Mouse (Mus musculus): ENCODE data around the gene Stn1. TPM values are rescaled to one million over a fixed set of nuclear protein-coding genes. Genes with fewer than 3 reads are reported as not detected.
A peak's percentile ranks its signal among the peaks of the same experiment; 100 is the strongest.

The Stn1 gene
- polyA plus RNA-seq, 1 experiment from 2014 or later = 47.1 TPM

DNA sequence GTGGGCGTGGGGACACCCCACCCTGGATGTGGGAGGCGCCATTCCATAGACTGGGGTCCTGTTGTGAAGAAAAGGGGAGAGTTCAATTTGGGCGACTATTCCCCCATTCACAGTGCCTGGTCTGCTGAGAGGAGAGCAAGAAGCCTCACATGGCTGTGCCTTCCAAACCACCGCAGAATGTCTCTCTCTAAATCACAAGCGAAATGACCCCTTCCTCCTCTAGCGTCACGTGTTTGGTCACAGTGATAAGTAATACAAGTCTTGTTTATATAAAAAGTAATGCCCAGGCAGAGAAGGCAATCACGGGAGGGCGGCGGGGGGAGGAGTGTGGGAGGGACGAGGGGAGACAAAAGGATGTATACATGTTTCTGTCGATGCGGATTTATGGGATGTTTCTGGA is 26.4 kb upstream of the Stn1 start:
- Histone ChIP-seq H3K9ac (no peak overlapping the region), H3K27ac (no peak overlapping the region)

DNA sequence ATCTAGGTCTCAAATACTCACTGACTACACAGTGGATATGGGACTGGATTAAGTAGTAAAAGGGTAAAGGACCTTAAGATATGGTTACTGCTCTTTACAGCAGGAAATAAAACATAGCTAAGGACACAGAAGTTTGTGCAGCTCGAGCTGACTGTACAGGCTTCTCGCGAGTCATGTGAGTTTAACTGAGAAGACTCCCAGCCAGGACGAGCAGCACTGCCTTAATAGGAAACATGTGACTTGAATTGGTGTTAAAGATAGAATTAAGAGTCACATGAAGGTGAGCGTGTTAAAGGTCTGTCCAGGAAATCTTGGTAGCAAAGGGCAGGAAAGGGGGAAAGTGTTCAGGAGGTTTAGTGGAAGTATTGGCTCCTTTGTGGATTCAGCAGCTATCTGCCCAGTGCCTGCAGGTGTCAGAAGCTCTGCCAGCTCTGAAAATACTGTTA is 24.7 kb upstream of the Stn1 start:
- no peaks in the 10 kb centered on the region for H3K9me3 ChIP-seq (replicated peaks)
- H3K27me3 ChIP-seq = no peaks in the 10 kb centered on the region
- H3K4me2 ChIP-seq = no peak overlapping the region
- H3K27ac ChIP-seq = no peak overlapping the region
- no peak overlapping the region for H3K9ac ChIP-seq
- ATAC-seq (replicated peaks; ENCODE audit: low FRiP score) = no peak
- peaks cover 17% of the 10 kb centered on the region for H3K4me1 ChIP-seq
- WGBS = 43% methylated on average over 5 of the region's 5 CpGs
- no peak overlapping the region for H3K4me3 ChIP-seq (replicated peaks)
- H3K36me3 ChIP-seq = no peaks in the 10 kb centered on the region

More for the DNA sequence above, 26.4 kb upstream of the Stn1 start:
- 40% methylated on average over 13 of the region's 13 CpGs for WGBS
- Histone ChIP-seq H3K9me3 (replicated peaks) (no peaks in the 10 kb centered on the region), H3K4me3 (replicated peaks) (no peak overlapping the region), H3K36me3 (no peaks in the 10 kb centered on the region), H3K4me2 (peak overlapping the region; percentile 20), H3K4me1 (peaks cover 17% of the 10 kb centered on the region), H3K27me3 (no peaks in the 10 kb centered on the region)
- ATAC-seq (replicated peaks; ENCODE audit: low FRiP score) = no peak

DNA sequence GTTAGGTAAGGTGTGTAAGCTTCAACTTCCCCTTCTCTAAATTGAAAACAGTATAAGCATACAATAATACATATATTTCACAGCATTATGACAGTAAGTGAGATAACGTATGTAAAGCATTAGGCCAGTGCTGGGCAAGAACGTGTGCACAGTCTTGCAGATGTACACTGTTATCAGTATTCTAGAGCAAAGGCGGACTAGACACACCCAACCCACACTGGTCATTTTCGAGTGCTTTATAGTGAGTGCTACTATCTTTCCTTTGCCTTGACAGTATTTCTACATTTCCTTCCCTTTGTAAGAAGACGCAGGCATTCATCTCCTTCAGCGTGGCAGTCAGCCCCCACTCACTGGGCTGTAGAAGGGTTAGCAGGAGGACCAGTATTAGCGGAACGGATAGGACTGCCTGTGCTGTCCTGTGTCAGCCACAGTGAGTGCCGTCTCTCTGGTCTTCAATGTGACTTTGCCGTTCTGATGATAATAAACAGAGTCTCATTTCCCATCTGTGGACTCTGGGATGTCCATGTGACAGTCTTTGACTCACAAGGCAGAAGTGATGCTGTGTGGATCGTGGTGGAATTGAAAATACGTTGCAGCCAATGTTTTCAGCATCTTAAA is 23.3 kb upstream of the Stn1 start:
- no peaks in the 10 kb centered on the region for H3K36me3 ChIP-seq

DNA sequence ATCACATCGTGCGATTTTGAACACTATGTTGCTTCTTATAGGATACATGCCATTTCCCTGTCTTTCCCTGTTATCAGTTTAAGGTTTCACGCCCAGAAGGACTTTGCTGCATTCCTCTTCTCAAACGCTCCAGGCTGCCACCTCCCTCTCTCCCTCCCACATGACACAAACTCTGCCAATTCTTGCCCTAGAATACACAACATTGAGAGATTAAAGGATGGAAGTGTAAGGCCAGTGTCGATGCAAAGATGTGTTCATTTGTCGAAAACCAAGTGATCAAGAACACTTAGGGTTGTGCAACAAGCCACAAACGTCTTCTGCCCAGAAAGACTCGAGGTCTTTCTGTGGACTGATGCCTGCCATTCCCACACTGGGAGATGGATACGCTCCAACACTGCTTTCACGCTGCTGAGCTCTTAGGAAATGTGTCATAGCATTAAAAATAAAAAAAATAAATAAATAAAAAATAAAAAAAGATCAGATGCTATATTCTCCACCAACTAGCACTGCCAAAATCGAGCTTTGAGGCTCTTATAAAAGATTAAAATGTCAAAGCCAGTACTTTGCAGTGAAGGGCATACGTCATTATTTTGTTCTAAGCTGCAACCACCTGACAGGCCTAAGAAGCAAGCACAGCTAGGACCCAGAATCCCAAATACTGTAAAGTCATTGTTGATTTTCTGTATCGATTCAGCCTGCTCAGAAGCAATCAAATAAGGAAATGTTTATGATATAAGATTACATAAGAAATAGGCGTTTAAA is 22.6 kb upstream of the Stn1 start:
- Histone ChIP-seq H3K36me3 (no peaks in the 10 kb centered on the region), H3K4me1 (peaks cover 12% of the 10 kb centered on the region), H3K27me3 (no peaks in the 10 kb centered on the region), H3K9ac (no peak overlapping the region), H3K4me2 (no peak overlapping the region), H3K4me3 (replicated peaks) (no peak overlapping the region), H3K9me3 (replicated peaks) (no peaks in the 10 kb centered on the region), H3K27ac (no peak overlapping the region)
- ATAC-seq (replicated peaks; ENCODE audit: low FRiP score) = no peak
- WGBS = 73% methylated on average over 14 of the region's 14 CpGs

More for the DNA sequence above, 23.3 kb upstream of the Stn1 start:
- 83% methylated on average over 12 of the region's 12 CpGs for WGBS
- Histone ChIP-seq H3K9ac (no peak overlapping the region), H3K4me1 (peaks cover 17% of the 10 kb centered on the region), H3K27ac (no peak overlapping the region), H3K27me3 (no peaks in the 10 kb centered on the region), H3K9me3 (replicated peaks) (no peaks in the 10 kb centered on the region), H3K4me3 (replicated peaks) (no peak overlapping the region), H3K4me2 (no peak overlapping the region)
- no peak for ATAC-seq (replicated peaks; ENCODE audit: low FRiP score)

DNA sequence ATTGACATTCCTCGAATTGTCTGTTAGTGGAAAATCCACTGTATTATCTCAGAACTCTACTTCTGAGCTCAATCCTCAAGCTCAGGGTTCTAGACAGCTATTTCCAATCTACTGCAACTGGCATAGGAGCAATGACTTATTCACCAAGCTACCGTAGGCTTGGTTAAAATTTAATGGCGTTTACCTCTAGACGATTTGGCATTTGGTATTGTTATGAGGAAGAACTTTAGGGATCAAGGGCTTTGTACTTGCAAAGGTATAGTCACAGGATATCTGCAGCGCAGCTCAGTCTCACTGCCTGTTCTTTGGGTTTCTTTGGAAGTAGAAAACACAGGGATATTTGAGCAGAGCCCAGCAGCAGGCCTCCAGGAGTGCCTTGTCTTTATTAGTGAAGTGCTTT is 21.8 kb upstream of the Stn1 start:
- Histone ChIP-seq H3K4me2 (no peak overlapping the region), H3K9ac (no peak overlapping the region), H3K4me3 (replicated peaks) (no peak overlapping the region), H3K27me3 (no peaks in the 10 kb centered on the region), H3K36me3 (no peaks in the 10 kb centered on the region), H3K4me1 (peaks cover 6% of the 10 kb centered on the region), H3K27ac (no peak overlapping the region), H3K9me3 (replicated peaks) (no peaks in the 10 kb centered on the region)
- 86% methylated on average over 5 of the region's 5 CpGs for WGBS
- ATAC-seq (replicated peaks; ENCODE audit: low FRiP score) = no peak

DNA sequence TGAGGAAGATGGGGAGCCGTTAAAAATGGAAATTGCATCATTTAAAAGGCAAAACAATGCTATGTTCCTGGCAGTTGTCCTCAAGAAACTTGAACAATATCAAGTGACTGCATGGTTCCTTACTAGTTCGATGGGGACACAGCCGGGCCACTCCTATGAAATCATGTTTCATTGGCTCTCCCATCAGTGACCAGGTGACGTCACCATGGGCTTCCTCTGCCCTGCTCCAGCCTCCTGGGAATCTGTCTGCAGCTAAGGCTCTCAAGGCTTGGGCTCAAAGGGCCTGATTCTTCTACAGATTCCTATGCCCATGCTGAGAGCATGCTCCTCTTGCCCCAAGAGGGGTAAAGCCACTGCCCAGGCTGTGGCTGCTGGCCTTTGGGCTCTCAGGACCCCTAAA is 12.3 kb upstream of the Stn1 start:
- Histone ChIP-seq H3K9me3 (replicated peaks) (no peaks in the 10 kb centered on the region), H3K36me3 (no peaks in the 10 kb centered on the region), H3K27me3 (no peaks in the 10 kb centered on the region), H3K4me1 (0 out of 2 replicates have a peak, but pooled peaks cover 11% of the 10 kb centered on the region), H3K27ac (peak overlapping the region; percentile 56; the same call in 1 of the 2 replicates), H3K4me2 (no peak overlapping the region), H3K4me3 (replicated peaks) (no peak overlapping the region), H3K9ac (no peak overlapping the region)
- 66% methylated on average over 4 of the region's 4 CpGs for WGBS
- peak; percentile 66 for ATAC-seq (replicated peaks; ENCODE audit: low FRiP score)

DNA sequence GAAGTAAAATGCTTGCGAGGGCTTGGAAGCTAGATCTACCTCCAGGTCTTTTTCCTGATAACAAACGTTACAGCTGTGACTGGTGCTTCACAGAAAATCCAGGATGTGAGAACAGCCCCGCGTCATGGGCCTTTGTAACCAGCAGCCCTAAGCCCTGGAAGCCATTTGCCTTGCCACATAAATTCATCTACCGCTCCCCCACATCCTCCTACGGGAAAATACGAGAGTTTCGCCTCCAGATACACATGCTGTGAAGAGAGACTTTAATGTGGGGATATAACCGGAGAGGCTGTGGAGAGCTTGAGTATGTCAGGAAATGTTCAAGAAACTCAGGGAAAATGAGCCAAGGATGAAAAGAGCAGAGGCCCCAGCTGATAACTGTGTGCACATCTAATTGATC is 11.9 kb upstream of the Stn1 start:
- Histone ChIP-seq H3K27ac (peak overlapping the region; percentile 56; the same call in 1 of the 2 replicates), H3K27me3 (no peaks in the 10 kb centered on the region), H3K4me3 (replicated peaks) (no peak overlapping the region), H3K4me2 (no peak overlapping the region), H3K9ac (no peak overlapping the region), H3K9me3 (replicated peaks) (no peaks in the 10 kb centered on the region), H3K36me3 (no peaks in the 10 kb centered on the region), H3K4me1 (0 out of 2 replicates have a peak, but pooled peaks cover 11% of the 10 kb centered on the region)
- WGBS = 28% methylated on average over 9 of the region's 9 CpGs
- no peak for ATAC-seq (replicated peaks; ENCODE audit: low FRiP score)

DNA sequence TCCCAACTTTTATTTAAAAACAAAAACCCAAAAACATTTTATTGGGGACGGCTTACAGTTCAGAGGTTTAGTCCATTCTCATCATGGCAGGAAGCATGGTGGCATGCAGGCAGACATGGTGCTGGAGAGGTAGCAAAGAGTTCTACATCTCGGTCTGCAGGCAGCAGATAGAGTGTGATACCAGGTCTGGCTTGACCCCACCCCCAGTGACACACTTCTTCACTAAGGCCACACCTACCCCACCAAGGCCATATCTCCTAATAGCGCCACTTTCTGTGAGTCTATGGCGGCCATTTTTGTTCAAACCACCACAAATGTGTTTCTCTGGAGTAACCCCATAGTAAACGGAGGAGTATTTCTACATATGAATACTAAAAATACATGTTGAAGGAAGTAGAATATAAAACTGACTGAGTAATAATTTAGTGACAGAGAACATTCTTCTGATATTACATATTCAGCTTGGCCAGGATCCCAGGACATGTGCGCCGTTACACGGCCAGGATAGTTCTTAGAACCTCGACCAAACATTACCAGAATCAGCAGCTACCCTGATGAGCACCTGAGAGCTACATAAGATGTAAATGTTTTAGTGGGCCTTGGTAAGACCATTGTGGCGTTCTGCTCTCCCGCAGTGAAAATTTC is 11.2 kb upstream of the Stn1 start:
- Histone ChIP-seq H3K27ac (peak overlapping the region; percentile 56; the same call in 1 of the 2 replicates), H3K9ac (no peak overlapping the region), H3K4me3 (replicated peaks) (no peak overlapping the region), H3K9me3 (replicated peaks) (no peaks in the 10 kb centered on the region), H3K4me1 (0 out of 2 replicates have a peak, but pooled peaks cover 11% of the 10 kb centered on the region), H3K4me2 (no peak overlapping the region), H3K36me3 (no peaks in the 10 kb centered on the region), H3K27me3 (no peaks in the 10 kb centered on the region)
- ATAC-seq (replicated peaks; ENCODE audit: low FRiP score) = no peak
- WGBS = 81% methylated on average over 11 of the region's 11 CpGs

DNA sequence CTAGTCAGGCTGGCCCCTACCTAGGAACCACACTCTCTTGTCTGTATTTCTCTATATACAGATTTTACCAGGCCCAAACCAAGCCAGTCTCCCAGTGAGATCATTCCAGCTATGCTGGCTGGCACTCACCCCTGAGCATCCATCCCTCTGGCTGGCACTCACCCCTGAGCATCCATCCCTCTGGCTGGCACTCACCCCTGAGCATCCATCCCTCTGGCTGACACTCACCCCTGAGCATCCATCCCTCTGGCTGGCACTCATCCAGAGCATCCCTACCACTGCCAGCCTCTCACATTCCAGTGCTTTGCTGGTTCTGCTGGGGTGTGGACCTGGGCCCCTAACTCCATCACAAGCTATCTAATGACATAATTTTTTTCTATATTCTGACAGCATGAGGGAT is 8.2 kb upstream of the Stn1 start:
- H3K27me3 ChIP-seq = no peaks in the 10 kb centered on the region
- H3K4me2 ChIP-seq = no peak overlapping the region
- ATAC-seq (replicated peaks; ENCODE audit: low FRiP score) = no peak
- H3K9me3 ChIP-seq (replicated peaks) = no peaks in the 10 kb centered on the region
- H3K27ac ChIP-seq = no peak overlapping the region
- H3K4me1 ChIP-seq = 0 out of 2 replicates have a peak, but pooled peaks cover 11% of the 10 kb centered on the region
- H3K4me3 ChIP-seq (replicated peaks) = no peak overlapping the region
- H3K36me3 ChIP-seq = no peaks in the 10 kb centered on the region
- no peak overlapping the region for H3K9ac ChIP-seq

DNA sequence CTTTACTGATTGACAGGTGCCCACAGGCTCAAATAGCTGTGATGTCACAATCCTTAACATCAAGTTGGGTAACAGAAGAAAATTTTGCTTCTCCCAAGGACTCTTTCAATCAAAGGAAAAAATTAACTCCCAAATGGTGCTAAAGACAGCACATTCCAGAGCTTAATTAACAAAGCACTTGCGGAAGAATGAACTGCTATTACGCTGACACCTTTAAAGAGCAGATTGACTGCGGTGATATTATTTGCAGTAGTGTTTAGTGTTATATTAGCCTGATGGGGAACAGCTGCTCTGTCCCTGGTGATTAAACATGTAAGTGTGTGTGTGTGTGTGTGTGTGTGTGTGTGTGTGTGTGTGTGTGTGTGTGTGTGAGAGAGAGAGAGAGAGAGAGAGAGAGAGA is 7.7 kb upstream of the Stn1 start:
- 0 out of 2 replicates have a peak, but pooled peaks cover 11% of the 10 kb centered on the region for H3K4me1 ChIP-seq
- H3K9ac ChIP-seq = no peak overlapping the region
- H3K27me3 ChIP-seq = no peaks in the 10 kb centered on the region
- H3K27ac ChIP-seq = no peak overlapping the region
- ATAC-seq (replicated peaks; ENCODE audit: low FRiP score) = no peak
- H3K9me3 ChIP-seq (replicated peaks) = no peaks in the 10 kb centered on the region
- no peak overlapping the region for H3K4me3 ChIP-seq (replicated peaks)
- no peaks in the 10 kb centered on the region for H3K36me3 ChIP-seq
- no peak overlapping the region for H3K4me2 ChIP-seq
- 23% methylated on average over 3 of the region's 3 CpGs for WGBS

DNA sequence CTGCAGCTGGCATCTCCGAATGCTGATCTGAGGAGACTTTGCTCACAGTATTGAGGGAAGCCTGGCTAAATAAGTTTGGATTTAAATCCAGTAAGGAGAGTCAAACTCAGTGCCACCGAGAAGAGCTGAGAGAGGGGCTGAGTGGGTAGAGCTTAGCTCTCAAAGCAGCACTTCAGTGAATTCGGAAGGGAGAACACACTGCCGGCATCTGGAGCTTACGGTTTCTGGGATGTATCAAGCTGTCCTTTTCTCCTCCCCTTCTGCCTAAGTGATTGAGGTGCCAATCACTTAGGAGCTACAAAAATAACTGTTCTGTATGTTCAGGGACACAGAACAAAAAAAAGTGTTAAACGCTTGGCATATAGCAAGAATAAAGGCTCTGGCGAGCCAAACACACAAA is 5.1 kb upstream of the Stn1 start:
- Histone ChIP-seq H3K27me3 (no peaks in the 10 kb centered on the region), H3K9me3 (replicated peaks) (no peaks in the 10 kb centered on the region), H3K4me2 (no peak overlapping the region), H3K4me3 (replicated peaks) (no peak overlapping the region), H3K9ac (no peak overlapping the region), H3K27ac (no peak overlapping the region), H3K4me1 (peaks cover 22% of the 10 kb centered on the region), H3K36me3 (no peaks in the 10 kb centered on the region)
- ATAC-seq (replicated peaks; ENCODE audit: low FRiP score) = no peak
- WGBS = 73% methylated on average over 7 of the region's 7 CpGs

DNA sequence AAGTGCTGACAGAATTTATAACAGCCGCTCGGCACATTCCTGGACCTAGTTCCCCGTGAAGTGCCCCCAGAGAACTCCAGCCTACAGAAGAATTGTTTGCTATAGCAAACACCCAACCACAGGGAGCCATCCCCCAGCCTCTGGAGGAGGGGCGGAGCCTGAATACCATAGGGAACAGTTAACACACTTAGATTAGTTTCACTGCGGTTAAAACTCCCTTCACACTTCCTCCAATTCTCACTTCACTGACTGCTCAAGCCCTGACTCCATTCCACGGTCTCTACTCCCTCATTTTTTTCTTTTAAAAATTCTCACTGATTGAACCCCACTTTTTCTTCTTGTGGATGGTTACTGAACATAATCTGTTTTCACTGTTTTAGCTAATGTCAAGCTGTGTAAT is 1.5 kb upstream of the Stn1 start:
- Histone ChIP-seq H3K9ac (no peak overlapping the region), H3K27me3 (no peaks in the 10 kb centered on the region), H3K4me3 (replicated peaks) (no peak overlapping the region), H3K4me2 (peak overlapping the region; percentile 24; the same call in 1 of the 2 replicates), H3K36me3 (peaks cover 1% of the 10 kb centered on the region; the same call in 1 of the 2 replicates), H3K4me1 (peaks cover 35% of the 10 kb centered on the region), H3K27ac (peak overlapping the region; percentile 92), H3K9me3 (replicated peaks) (no peaks in the 10 kb centered on the region)
- ATAC-seq (replicated peaks; ENCODE audit: low FRiP score) = peak; percentile 29
- WGBS = 5% methylated on average over 6 of the region's 6 CpGs
